Mouse (Mus musculus) MEL (cell line): ENCODE measurements around the gene Phf13. TPM values are rescaled to one million over a fixed set of nuclear protein-coding genes. Genes with fewer than 3 reads are reported as not detected.

ENCODE experiments used
- DNase-seq: peaks from one replicate; pipeline ENCODE4 v3.0.0; 2011; ENCODE audit warnings: low read depth, low spot score
- H3K27ac ChIP-seq: 2 replicates; pipeline ENCODE4 v1.5.1; 2012; ENCODE audit warnings: low read depth, mild to moderate bottlenecking, control low read depth, low read length, moderate library complexity; ENCODE audit not compliant: control insufficient read depth
- H3K27me3 ChIP-seq, 2 experiments: fragments of 150-350 bp in 1 of 2; sonication (generic) in 1 of 2; 2 replicates each; pipeline ENCODE4 v1.6.1; 2012; ENCODE audit warnings: low read length in 2 of 2, mild to moderate bottlenecking in 2 of 2, improper control_type of control experiment in 1 of 2, moderate library complexity in 1 of 2; ENCODE audit not compliant: insufficient read depth in 2 of 2, control insufficient read depth in 1 of 2
- H3K36me3 ChIP-seq, 2 experiments: 2 replicates each; pipeline ENCODE4 v1.6.1; 2012 to 2014; ENCODE audit warnings: low read length in 2 of 2, improper control_type of control experiment in 1 of 2, inconsistent platforms in 1 of 2, mild to moderate bottlenecking in 1 of 2; ENCODE audit not compliant: insufficient read depth in 2 of 2, control insufficient read depth in 1 of 2
- H3K4me1 ChIP-seq, 2 experiments: fragments of 150-350 bp in 1 of 2; sonication (generic) in 1 of 2; 2 replicates each; pipeline ENCODE4 v1.6.1; 2012; ENCODE audit warnings: low read length in 2 of 2, improper control_type of control experiment in 1 of 2, mild to moderate bottlenecking in 1 of 2; ENCODE audit not compliant: insufficient read depth in 2 of 2, control insufficient read depth in 1 of 2
- H3K4me3 ChIP-seq, 2 experiments: fragments of 150-350 bp in 1 of 2; sonication (generic) in 1 of 2; 2 replicates each; pipeline ENCODE4 v1.5.1; 2012; ENCODE audit warnings: low read depth in 2 of 2, low read length in 2 of 2, mild to moderate bottlenecking in 2 of 2, moderate library complexity in 2 of 2, control low read depth in 1 of 2, improper control_type of control experiment in 1 of 2; ENCODE audit not compliant: control insufficient read depth in 1 of 2, insufficient read depth in 1 of 2
- H3K79me2 ChIP-seq: 2 replicates; pipeline ENCODE4 v1.6.1; 2012; ENCODE audit warnings: mild to moderate bottlenecking, low read length, moderate library complexity; ENCODE audit not compliant: control insufficient read depth, poor library complexity, insufficient read depth
- H3K9ac ChIP-seq: 2 replicates; pipeline ENCODE4 v1.6.1; 2012; ENCODE audit warnings: low read depth, mild to moderate bottlenecking, control low read depth, low read length, moderate library complexity; ENCODE audit not compliant: control insufficient read depth, poor library complexity, severe bottlenecking
- H3K9me3 ChIP-seq: fragments of 150-350 bp; sonication (generic); replicated peaks from 2 replicates; pipeline ENCODE4 v1.6.1; 2012; ENCODE audit warnings: mild to moderate bottlenecking, low read length, improper control_type of control experiment, moderate library complexity; ENCODE audit not compliant: insufficient read depth
- CHD1 ChIP-seq: IDR thresholded peaks from 2 replicates; pipeline ENCODE4 v1.6.1; 2012; ENCODE audit warnings: low read depth, mild to moderate bottlenecking, inconsistent platforms, low read length, improper control_type of control experiment
- CHD2 ChIP-seq: IDR thresholded peaks from 2 replicates; pipeline ENCODE4 v1.6.1; 2011; ENCODE audit warnings: low read length, improper control_type of control experiment
- CTCF ChIP-seq, 3 experiments: IDR thresholded peaks in 2 of 3; conservative IDR thresholded peaks in 1 of 3; 2 replicates each; pipeline ENCODE4 v1.5.1; 2011 to 2012; ENCODE audit warnings: low read length in 3 of 3, low read depth in 2 of 3, mild to moderate bottlenecking in 2 of 3, improper control_type of control experiment in 1 of 3, inconsistent platforms in 1 of 3, mixed read lengths in 1 of 3, moderate library complexity in 1 of 3; ENCODE audit not compliant: control insufficient read depth in 1 of 3, insufficient read depth in 1 of 3, poor library complexity in 1 of 3, severe bottlenecking in 1 of 3
- ELF1 ChIP-seq: IDR thresholded peaks from 2 replicates; pipeline ENCODE4 v1.6.1; 2014; ENCODE audit warnings: low read depth, mild to moderate bottlenecking, inconsistent platforms, low read length, improper control_type of control experiment, moderate library complexity
- EP300 ChIP-seq, 2 experiments: IDR thresholded peaks; 2 replicates each; pipeline ENCODE4 v1.6.1; 2011; ENCODE audit warnings: improper control_type of control experiment in 2 of 2, low read length in 2 of 2, low read depth in 1 of 2, mild to moderate bottlenecking in 1 of 2
- ETS1 ChIP-seq: IDR thresholded peaks from 2 replicates; pipeline ENCODE4 v1.6.1; 2012; ENCODE audit warnings: low read depth, mild to moderate bottlenecking, inconsistent platforms, low read length, improper control_type of control experiment, moderate library complexity
- HCFC1 ChIP-seq: IDR thresholded peaks from 2 replicates; pipeline ENCODE4 v1.6.1; 2012; ENCODE audit warnings: low read depth, mild to moderate bottlenecking, inconsistent platforms, low read length, improper control_type of control experiment, moderate library complexity
- MAFK ChIP-seq: IDR thresholded peaks from 2 replicates; pipeline ENCODE4 v1.6.1; 2011; ENCODE audit warnings: low read depth, mild to moderate bottlenecking, low read length, improper control_type of control experiment, borderline replicate concordance
- MAX ChIP-seq: IDR thresholded peaks from 2 replicates; pipeline ENCODE4 v1.6.1; 2011; ENCODE audit warnings: low read length, improper control_type of control experiment
- MXI1 ChIP-seq: IDR thresholded peaks from 2 replicates; pipeline ENCODE4 v1.6.1; 2011; ENCODE audit warnings: mild to moderate bottlenecking, low read depth, low read length, improper control_type of control experiment
- MYB ChIP-seq: IDR thresholded peaks from 2 replicates; pipeline ENCODE4 v1.6.1; 2011; ENCODE audit warnings: mild to moderate bottlenecking, low read depth, low read length, improper control_type of control experiment
- NELFE ChIP-seq: IDR thresholded peaks from 2 replicates; pipeline ENCODE4 v1.6.1; 2011; ENCODE audit warnings: low read depth, low read length, improper control_type of control experiment
- NRF1 ChIP-seq: IDR thresholded peaks from 2 replicates; pipeline ENCODE4 v1.6.1; 2014; ENCODE audit warnings: low read depth, mild to moderate bottlenecking, inconsistent platforms, low read length, improper control_type of control experiment, moderate library complexity; ENCODE audit not compliant: poor library complexity, insufficient read depth, severe bottlenecking
- POLR2A ChIP-seq, 2 experiments: IDR thresholded peaks; 2 replicates each; pipeline ENCODE4 v1.6.1; 2011 to 2012; ENCODE audit warnings: low read length in 2 of 2, mild to moderate bottlenecking in 2 of 2, control low read depth in 1 of 2, improper control_type of control experiment in 1 of 2, low read depth in 1 of 2, moderate library complexity in 1 of 2; ENCODE audit not compliant: control insufficient read depth in 1 of 2, insufficient read depth in 1 of 2, poor library complexity in 1 of 2
- POLR2AphosphoS2 ChIP-seq: IDR thresholded peaks from 2 replicates; pipeline ENCODE4 v1.6.1; 2011; ENCODE audit warnings: low read length, improper control_type of control experiment
- POLR2AphosphoS5 ChIP-seq: IDR thresholded peaks from 2 replicates; pipeline ENCODE4 v1.6.1; 2012; ENCODE audit warnings: low read depth, borderline replicate concordance, mild to moderate bottlenecking, inconsistent platforms, low read length, moderate library complexity, mixed read lengths
- RAD21 ChIP-seq: IDR thresholded peaks from 2 replicates; pipeline ENCODE4 v1.6.1; 2011; ENCODE audit warnings: mild to moderate bottlenecking, low read depth, low read length, improper control_type of control experiment
- SIN3A ChIP-seq: IDR thresholded peaks from 2 replicates; pipeline ENCODE4 v1.6.1; 2012; ENCODE audit warnings: low read length, improper control_type of control experiment, inconsistent platforms
- TAL1 ChIP-seq: IDR thresholded peaks from 2 replicates; pipeline ENCODE4 v1.6.1; 2012; ENCODE audit warnings: mild to moderate bottlenecking, inconsistent platforms, low read length, moderate library complexity, mixed read lengths
- TBP ChIP-seq: IDR thresholded peaks from 2 replicates; pipeline ENCODE4 v1.8.0; 2011; ENCODE audit warnings: low read depth, low read length, improper control_type of control experiment
- TCF12 ChIP-seq: IDR thresholded peaks from 2 replicates; pipeline ENCODE4 v1.6.1; 2014; ENCODE audit warnings: low read depth, mild to moderate bottlenecking, inconsistent platforms, low read length, improper control_type of control experiment, moderate library complexity
- USF1 ChIP-seq: IDR thresholded peaks from 2 replicates; pipeline ENCODE4 v1.6.1; 2014; ENCODE audit warnings: low read depth, mild to moderate bottlenecking, inconsistent platforms, low read length, improper control_type of control experiment, moderate library complexity
- USF2 ChIP-seq, 2 experiments: IDR thresholded peaks; 2 replicates each; pipeline ENCODE4 v1.6.1; 2011 to 2012; ENCODE audit warnings: improper control_type of control experiment in 2 of 2, low read length in 2 of 2, borderline replicate concordance in 1 of 2, inconsistent platforms in 1 of 2, low read depth in 1 of 2, mild to moderate bottlenecking in 1 of 2; ENCODE audit not compliant: insufficient read depth in 1 of 2
- ZKSCAN1 ChIP-seq: IDR thresholded peaks from 2 replicates; pipeline ENCODE4 v1.6.1; 2012; ENCODE audit warnings: low read depth, mild to moderate bottlenecking, inconsistent platforms, low read length, improper control_type of control experiment, moderate library complexity
- ZMIZ1 ChIP-seq: IDR thresholded peaks from 2 replicates; pipeline ENCODE4 v1.6.1; 2012; ENCODE audit warnings: low read depth, mild to moderate bottlenecking, inconsistent platforms, low read length, improper control_type of control experiment, moderate library complexity
- ZNF384 ChIP-seq: IDR thresholded peaks from 2 replicates; pipeline ENCODE4 v1.6.1; 2012; ENCODE audit warnings: low read depth, mild to moderate bottlenecking, inconsistent platforms, low read length, improper control_type of control experiment
- polyA plus RNA-seq, 2 experiments: library from polyadenylated mRNA; stranded (reverse) in 1 of 2; unstranded in 1 of 2; fragments of >175 nt in 1 of 2; fragments of >200 nt in 1 of 2; gene quantifications; 2 replicates each; pipeline versions ENCODE4 v1.2.1 to v1.2.4; 2012; ENCODE audit warnings: low replicate concordance in 2 of 2, low read depth in 1 of 2; ENCODE audit not compliant: insufficient read length in 2 of 2, insufficient read depth in 1 of 2, missing spikeins in 1 of 2
- total RNA-seq: library from RNA; depleted of rRNA; stranded (reverse); fragments of 300-350 nt; gene quantifications from 2 replicates; pipeline ENCODE4 v1.2.3, GENCODE M21; 2012

Phf13 gene
- total and polyA plus RNA-seq, 3 experiments, result 2.0 to 6.6 TPM; not detected in 1

DNA sequence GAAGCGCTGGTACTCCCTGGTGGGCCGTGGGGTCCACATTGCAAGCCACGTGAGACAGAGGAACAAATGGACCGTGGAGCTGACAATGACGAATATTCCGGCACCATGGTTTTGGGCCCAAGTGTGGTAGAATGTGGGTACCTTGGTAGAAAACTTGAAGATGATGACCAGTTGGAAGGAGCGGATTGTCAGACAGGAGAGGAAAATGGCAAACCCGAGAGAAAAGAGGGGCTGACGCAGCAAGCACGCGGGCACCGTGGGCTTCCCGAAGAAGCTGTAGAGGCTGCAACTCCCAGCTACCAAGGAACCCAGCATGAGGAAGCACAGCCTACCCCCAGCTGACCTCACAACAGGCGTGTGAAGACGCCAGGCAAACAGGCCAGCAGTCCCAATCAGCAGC lies 32.4 kb upstream of the Phf13 start:
- no peak overlapping the region for H3K9ac ChIP-seq
- H3K4me3 ChIP-seq, result no peak overlapping the region

DNA sequence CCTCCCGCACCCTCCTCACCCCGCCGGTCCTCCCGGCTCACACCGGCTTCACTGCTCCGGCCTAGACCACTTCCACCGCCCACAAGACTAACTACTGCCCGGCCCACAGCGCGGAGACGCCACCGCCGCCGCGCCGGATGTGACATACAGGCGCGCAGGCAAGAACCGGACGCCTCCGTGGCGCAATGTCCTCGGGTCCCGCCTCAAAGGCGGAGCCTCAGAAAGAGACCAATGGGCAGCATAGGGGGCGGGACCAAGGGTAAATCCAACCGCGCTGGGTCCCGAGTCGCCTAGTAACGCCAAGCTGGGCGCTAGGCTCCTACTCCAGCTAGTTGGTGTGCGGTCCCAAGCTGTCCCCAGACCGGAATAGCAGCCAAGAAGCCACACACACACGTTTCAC lies 31.5 kb upstream of the Phf13 start, which contains the start of gene Zbtb48:
Zbtb48 (minus strand) TSS at position 148 of the 400 bp plus-strand sequence.
- no peaks in the 10 kb centered on the region for H3K27me3 ChIP-seq
- peaks cover 30% of the 10 kb centered on the region for H3K79me2 ChIP-seq
- peaks cover 0 to 15% of the 10 kb centered on the region in 2 experiments; a peak in 2 of 4 replicates for H3K36me3 ChIP-seq
- no peaks in the 10 kb centered on the region for H3K9me3 ChIP-seq
- peak within 1 kb of the TSS; percentile 37; the same call in 1 of the 2 replicates for H3K27ac ChIP-seq
- H3K9ac ChIP-seq, result peak within 1 kb of the TSS; percentile 84
- H3K4me3 ChIP-seq, result peak within 1 kb of the TSS; percentile 69 to 71
- peak; percentile 98 for DNase-seq
- H3K4me1 ChIP-seq, result peaks cover 0 to 22% of the 10 kb centered on the region in 2 experiments; a peak in 3 of 4 replicates
- TF ChIP-seq CHD2 (no peak), NRF1 (peak; percentile 38; the same call in 1 of the 2 replicates), ZMIZ1 (peak; percentile 78), CTCF (IDR thresholded peaks at IDR 0.05 in 2 of 3, conservative IDR thresholded peaks at IDR 0.05 in 1 of 3; ENCODE audit: control insufficient read depth in 1 of 3, insufficient read depth in 1 of 3, low read depth in 2 of 3, low read length in 3 of 3, poor library complexity in 1 of 3, severe bottlenecking in 1 of 3) (no peak), ETS1 (peak; percentile 28; the same call in 1 of the 2 replicates), CHD1 (no peak), ELF1 (peak; percentile 62; the same call in 1 of the 2 replicates), RAD21 (no peak), ZKSCAN1 (no peak), MAFK (no peak), NELFE (peak; percentile 95), ZNF384 (no peak), MYB (no peak), EP300 (IDR thresholded peaks at IDR 0.05; ENCODE audit: low read depth in 1 of 2, low read length in 2 of 2) (no peak), POLR2AphosphoS2 (peak; percentile 90), MXI1 (peak; percentile 87), TBP (peak; percentile 53; the same call in 1 of the 2 replicates), TCF12 (peak; percentile 50; the same call in 1 of the 2 replicates), POLR2A (IDR thresholded peaks at IDR 0.05; ENCODE audit: control insufficient read depth in 1 of 2, insufficient read depth in 1 of 2, low read depth in 1 of 2, low read length in 2 of 2, poor library complexity in 1 of 2) (peak; percentile 91), USF2 (IDR thresholded peaks at IDR 0.05; ENCODE audit: borderline replicate concordance in 1 of 2, insufficient read depth in 1 of 2, low read depth in 1 of 2, low read length in 2 of 2) (no peak), SIN3A (peak; percentile 76), HCFC1 (peak; percentile 89)

More for the DNA sequence above, 32.4 kb upstream of the Phf13 start:
- Histone ChIP-seq H3K4me1 (peaks cover 0 to 22% of the 10 kb centered on the region in 2 experiments; a peak in 3 of 4 replicates), H3K36me3 (peaks cover 0 to 15% of the 10 kb centered on the region in 2 experiments; a peak in 2 of 4 replicates), H3K27me3 (no peaks in the 10 kb centered on the region), H3K79me2 (peaks cover 29% of the 10 kb centered on the region), H3K9me3 (no peaks in the 10 kb centered on the region), H3K27ac (no peak overlapping the region)
- DNase-seq, result no peak
- TF ChIP-seq POLR2AphosphoS5, result no peak
- TF ChIP-seq ELF1, result no peak
- TF ChIP-seq MAX, result no peak
- no peak for TF ChIP-seq NELFE
- no peak for TF ChIP-seq USF1
- TF ChIP-seq MXI1, result no peak
- TF ChIP-seq TAL1, result no peak
- no peak for TF ChIP-seq EP300 (IDR thresholded peaks at IDR 0.05; ENCODE audit: low read depth in 1 of 2, low read length in 2 of 2)
